Comparison of ENCODE assay signal across 8 mouse cellular contexts in the genomic region with DNA sequence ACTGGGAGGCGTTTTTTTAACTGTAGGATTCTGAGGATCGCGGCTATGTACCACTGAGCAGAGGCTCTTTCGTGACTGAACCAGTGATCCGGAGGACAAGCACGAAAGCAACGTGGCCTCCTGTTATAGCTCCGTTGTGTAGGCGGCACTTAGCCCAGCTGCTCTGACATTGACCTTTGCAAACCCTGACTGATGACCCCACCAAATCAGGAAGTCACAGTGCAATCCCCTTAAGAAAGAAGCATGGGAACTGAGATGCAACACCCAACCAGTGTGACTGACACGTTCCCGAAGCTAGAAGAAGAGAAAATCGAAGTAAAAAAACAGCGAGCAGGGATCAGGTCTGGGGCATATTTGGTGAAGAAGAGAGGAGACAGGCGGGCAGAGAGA. TPM values are rescaled to one million over a fixed set of nuclear protein-coding genes. Genes with fewer than 3 reads are reported as not detected.
A peak's percentile ranks its signal among the peaks of the same experiment; 100 is the strongest.
DNase-seq lines count a peak whose midpoint lies in the region; ATAC-seq and TF ChIP-seq lines count a peak whose summit lies in the region.

No protein-coding gene starts in this region.

- no peak for ATAC-seq in embryonic facial prominence, embryonic 15.5 days (ENCODE audit: insufficient number of reproducible peaks, low FRiP score, low TSS enrichment, low read depth)
- ATAC-seq in kidney, embryonic 14.5 days (ENCODE audit: low FRiP score, low TSS enrichment), result peak; percentile 72
- ATAC-seq in midbrain, embryonic 11.5 days (ENCODE audit: low FRiP score), result no peak

- intact Hi-C loops in left cerebral cortex, postnatal 36 days (cut with DNase I), result loop anchor here (1.0 to 5.0 kb wide), 2 partner anchors 49 to 67 kb away; no protein-coding TSS in a partner anchor

- H3K36me3 ChIP-seq in embryonic facial prominence, embryonic 15.5 days, result no peaks in the 10 kb centered on the region
- no peaks in the 10 kb centered on the region for H3K36me3 ChIP-seq in kidney, embryonic 14.5 days (ENCODE audit: control insufficient read depth, insufficient read depth, low read length)
- H3K36me3 ChIP-seq in midbrain, embryonic 11.5 days (ENCODE audit: control insufficient read depth, insufficient read depth, low read length), result no peaks in the 10 kb centered on the region

- H3K27ac ChIP-seq in embryonic facial prominence, embryonic 15.5 days (replicated peaks), result 0 out of 2 replicates have a peak overlapping the region, but pooled peaks have one; percentile 9
- no peak overlapping the region for H3K27ac ChIP-seq in kidney, embryonic 14.5 days (ENCODE audit: low read depth, low read length)
- no peak overlapping the region for H3K27ac ChIP-seq in midbrain, embryonic 11.5 days (ENCODE audit: low read depth, low read length)
- no peak overlapping the region for H3K27ac ChIP-seq in cerebellum, adult 2 months (ENCODE audit: insufficient read depth, low read length)

- no peak overlapping the region for H3K9ac ChIP-seq in embryonic facial prominence, embryonic 15.5 days
- no peak overlapping the region for H3K9ac ChIP-seq in kidney, embryonic 14.5 days (ENCODE audit: low read depth, low read length)
- no peak overlapping the region for H3K9ac ChIP-seq in midbrain, embryonic 11.5 days (ENCODE audit: low read length)

- H3K9me3 ChIP-seq in embryonic facial prominence, embryonic 15.5 days (replicated peaks), result no peaks in the 10 kb centered on the region
- H3K9me3 ChIP-seq in kidney, embryonic 14.5 days (ENCODE audit: control insufficient read depth, low read length), result no peaks in the 10 kb centered on the region
- no peaks in the 10 kb centered on the region for H3K9me3 ChIP-seq in midbrain, embryonic 11.5 days (ENCODE audit: control insufficient read depth, low read length)

- no peak for TF ChIP-seq POLR2A in cerebellum, adult 2 months (IDR thresholded peaks at IDR 0.05; ENCODE audit: borderline replicate concordance, insufficient read depth, low read length)

- no peaks in the 10 kb centered on the region for H3K27me3 ChIP-seq in embryonic facial prominence, embryonic 15.5 days
- no peaks in the 10 kb centered on the region for H3K27me3 ChIP-seq in kidney, embryonic 14.5 days (ENCODE audit: control insufficient read depth, insufficient read depth, low read length)
- H3K27me3 ChIP-seq in midbrain, embryonic 11.5 days (ENCODE audit: control insufficient read depth, insufficient read depth, low read length), result no peaks in the 10 kb centered on the region
- no peaks in the 10 kb centered on the region for H3K27me3 ChIP-seq in cerebellum, adult 2 months (ENCODE audit: control insufficient read depth, insufficient read depth, low read length)

- 48% methylated on average over 14 of the region's 14 CpGs for WGBS in embryonic facial prominence, embryonic 15.5 days
- 31% methylated on average over 14 of the region's 14 CpGs for WGBS in kidney, embryonic 14.5 days
- WGBS in midbrain, embryonic 11.5 days, result 54% methylated on average over 14 of the region's 14 CpGs
- whole genome bisulfite sequencing in cerebellum, adult 2 months, result 43% methylated on average over 14 of the region's 14 CpGs

- no peaks in the 10 kb centered on the region for H3K4me1 ChIP-seq in embryonic facial prominence, embryonic 15.5 days
- H3K4me1 ChIP-seq in kidney, embryonic 14.5 days (ENCODE audit: control insufficient read depth, insufficient read depth, low read length), result peaks cover 5% of the 10 kb centered on the region; the same call in 1 of the 2 replicates
- no peaks in the 10 kb centered on the region for H3K4me1 ChIP-seq in midbrain, embryonic 11.5 days (ENCODE audit: control insufficient read depth, insufficient read depth, low read length)
- no peaks in the 10 kb centered on the region for H3K4me1 ChIP-seq in cerebellum, adult 2 months (ENCODE audit: control insufficient read depth, insufficient read depth, low read length)

- no peak for TF ChIP-seq CTCF in cerebellum, adult 2 months (IDR thresholded peaks at IDR 0.05; ENCODE audit: borderline replicate concordance, insufficient read depth, low read depth, low read length)

- 0 out of 2 replicates have a peak overlapping the region, but pooled peaks have one; percentile 7 for H3K4me3 ChIP-seq in embryonic facial prominence, embryonic 15.5 days (replicated peaks)
- peak overlapping the region; percentile 16; the same call in 1 of the 2 replicates for H3K4me3 ChIP-seq in kidney, embryonic 14.5 days (ENCODE audit: low read length)
- no peak overlapping the region for H3K4me3 ChIP-seq in midbrain, embryonic 11.5 days (ENCODE audit: low read depth, low read length)
- H3K4me3 ChIP-seq in cerebellum, adult 2 months (replicated peaks; ENCODE audit: insufficient read depth, low read depth, low read length), result no peak overlapping the region

- DNase-seq in heart, adult 11 months, result peak; percentile 94
- DNase-seq in heart, adult 8-10 months (ENCODE audit: low spot score), result no peak
- DNase-seq in midbrain, embryonic 11.5 days (ENCODE audit: low spot score, missing footprints), result no peak
- DNase-seq in frontal cortex, postnatal 36 days (ENCODE audit: low spot score in 2 of 2), result no peak
- no peak for DNase-seq in left cerebral cortex, postnatal 36 days (ENCODE audit: low spot score in 2 of 2)
- DNase-seq in cerebellum, adult 2 months, result no peak

- H3K4me2 ChIP-seq in embryonic facial prominence, embryonic 15.5 days (replicated peaks), result peak overlapping the region; percentile 29
- H3K4me2 ChIP-seq in kidney, embryonic 14.5 days (replicated peaks; ENCODE audit: low read depth, low read length), result peak overlapping the region; percentile 29
- 0 out of 2 replicates have a peak overlapping the region, but pooled peaks have one; percentile 9 for H3K4me2 ChIP-seq in midbrain, embryonic 11.5 days

RNA-seq across cellular contexts. Expression of a gene that starts 6.6 kb away (rescaled TPM):
- not detected for total RNA-seq in heart, adult 8-10 months (2022)
- not detected in 2 replicates for polyA plus RNA-seq in embryonic facial prominence, embryonic 15.5 days (2015; fragmentation: Nextera tagmentation; extraction: Ambion mirVana)
- polyA plus RNA-seq in kidney, embryonic 14.5 days (2014; fragmentation: Nextera tagmentation; extraction: Ambion mirVana), result not detected in 2 replicates
- not detected in 2 replicates for polyA plus RNA-seq in midbrain, embryonic 11.5 days (2014; fragmentation: Nextera tagmentation; extraction: Ambion mirVana)
- total RNA-seq in left cerebral cortex, postnatal 36 days (2021), result under 1 TPM; 0.84 to 0.86 TPM
- 0.82 and 1.0 TPM in 2 replicates for polyA plus RNA-seq in cerebellum, adult 2 months (2012; rRNA removed)

RNA-seq across cellular contexts. Expression of a gene that starts 9.6 kb away (rescaled TPM):
- not detected for total RNA-seq in heart, adult 8-10 months (2022)
- polyA plus RNA-seq in embryonic facial prominence, embryonic 15.5 days (2015; fragmentation: Nextera tagmentation; extraction: Ambion mirVana), result 5.7 and 7.3 TPM in 2 replicates
- polyA plus RNA-seq in kidney, embryonic 14.5 days (2014; fragmentation: Nextera tagmentation; extraction: Ambion mirVana), result not detected in 2 replicates
- polyA plus RNA-seq in midbrain, embryonic 11.5 days (2014; fragmentation: Nextera tagmentation; extraction: Ambion mirVana), result not detected in 2 replicates
- under 1 TPM in 1 of 2 experiments, not detected in 1; 1.00 TPM for total RNA-seq in left cerebral cortex, postnatal 36 days (2021)
- polyA plus RNA-seq in cerebellum, adult 2 months (2012; rRNA removed), result 0.44 and 0.57 TPM in 2 replicates

RNA-seq across cellular contexts. Expression of a gene that starts 10.2 kb away (rescaled TPM):
- total RNA-seq in heart, adult 8-10 months (2022), result not detected
- polyA plus RNA-seq in embryonic facial prominence, embryonic 15.5 days (2015; fragmentation: Nextera tagmentation; extraction: Ambion mirVana), result 0.27 and 0.33 TPM in 2 replicates
- polyA plus RNA-seq in kidney, embryonic 14.5 days (2014; fragmentation: Nextera tagmentation; extraction: Ambion mirVana), result 0.36 and 1.1 TPM in 2 replicates
- 0.22 TPM in 1 of 2 replicates, not detected in the other for polyA plus RNA-seq in midbrain, embryonic 11.5 days (2014; fragmentation: Nextera tagmentation; extraction: Ambion mirVana)
- 1 to 10 TPM; 6.7 to 7.2 TPM for total RNA-seq in left cerebral cortex, postnatal 36 days (2021)
- polyA plus RNA-seq in cerebellum, adult 2 months (2012; rRNA removed), result 2.2 and 3.1 TPM in 2 replicates

RNA-seq across cellular contexts. Expression of a gene that starts 30.7 kb away (rescaled TPM):
- not detected for total RNA-seq in heart, adult 8-10 months (2022)
- 2.7 and 4.1 TPM in 2 replicates for polyA plus RNA-seq in embryonic facial prominence, embryonic 15.5 days (2015; fragmentation: Nextera tagmentation; extraction: Ambion mirVana)
- not detected in 2 replicates for polyA plus RNA-seq in kidney, embryonic 14.5 days (2014; fragmentation: Nextera tagmentation; extraction: Ambion mirVana)
- polyA plus RNA-seq in midbrain, embryonic 11.5 days (2014; fragmentation: Nextera tagmentation; extraction: Ambion mirVana), result not detected in 2 replicates
- total RNA-seq in left cerebral cortex, postnatal 36 days (2021), result not detected
- not detected in 2 replicates for polyA plus RNA-seq in cerebellum, adult 2 months (2012; rRNA removed)

RNA-seq across cellular contexts. Expression of a gene that starts 39.3 kb away (rescaled TPM):
- not detected for total RNA-seq in heart, adult 8-10 months (2022)
- polyA plus RNA-seq in embryonic facial prominence, embryonic 15.5 days (2015; fragmentation: Nextera tagmentation; extraction: Ambion mirVana), result 1.8 and 1.9 TPM in 2 replicates
- not detected in 2 replicates for polyA plus RNA-seq in kidney, embryonic 14.5 days (2014; fragmentation: Nextera tagmentation; extraction: Ambion mirVana)
- polyA plus RNA-seq in midbrain, embryonic 11.5 days (2014; fragmentation: Nextera tagmentation; extraction: Ambion mirVana), result 0.39 TPM in 1 of 2 replicates, not detected in the other
- not detected for total RNA-seq in left cerebral cortex, postnatal 36 days (2021)
- not detected in 2 replicates for polyA plus RNA-seq in cerebellum, adult 2 months (2012; rRNA removed)

Comparison
In these comparisons a context has a peak if more than half of its experiments do, and no peak if none do; other contexts are left out.
1. H3K4me3 ChIP-seq: peak in embryonic facial prominence, embryonic 15.5 days (single experiment) and kidney, embryonic 14.5 days (single experiment); none in midbrain, embryonic 11.5 days (single experiment) and cerebellum, adult 2 months (single experiment).
2. Peak in every context shown above with its lines, with median percentiles within 50 percentile points of each other: H3K4me2 ChIP-seq.